ENCODE assay signal across 16 mouse cellular contexts in the genomic region with DNA sequence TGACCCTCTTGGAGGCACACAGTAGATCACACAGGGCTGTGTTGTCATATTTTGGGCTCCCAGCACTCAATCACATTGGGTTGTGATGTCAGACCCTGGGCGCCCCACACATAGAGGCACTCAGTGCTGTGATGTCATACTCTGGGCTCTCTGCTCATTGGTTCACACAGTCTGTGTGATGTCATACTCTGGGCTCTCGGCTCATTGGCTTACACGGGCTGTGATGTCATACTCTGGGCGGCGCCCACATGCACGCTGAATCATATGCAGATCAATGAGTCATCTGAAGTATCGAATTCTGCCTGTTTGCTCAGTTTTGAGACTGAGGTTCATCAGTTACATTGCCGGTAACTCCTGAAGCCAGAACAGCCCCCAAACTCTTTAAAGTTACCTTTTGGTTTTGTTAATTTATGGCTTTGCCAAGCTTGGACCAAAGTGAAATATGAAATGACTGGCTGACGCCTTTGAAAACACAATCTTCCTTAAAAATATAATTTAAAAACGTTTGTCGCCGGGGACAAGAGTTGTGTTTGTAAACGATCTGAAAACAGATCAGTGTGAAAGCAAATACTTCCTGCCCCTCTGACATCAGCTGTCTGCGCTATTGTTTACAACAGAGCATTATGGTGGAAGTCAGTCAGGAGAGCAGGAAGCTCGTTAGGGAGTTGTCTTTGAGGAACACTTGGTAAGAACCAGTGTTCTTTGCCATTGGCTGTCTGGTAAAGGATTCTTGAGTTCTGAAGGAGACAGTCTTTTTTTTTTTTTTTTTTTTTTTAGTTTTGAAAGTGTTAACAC. TPM values are rescaled to one million over a fixed set of nuclear protein-coding genes. Genes with fewer than 3 reads are reported as not detected.
A peak's percentile ranks its signal among the peaks of the same experiment; 100 is the strongest.
DNase-seq lines count a peak whose midpoint lies in the region; ATAC-seq and TF ChIP-seq lines count a peak whose summit lies in the region.
"Had no signal": no experiment of that assay in that cellular context is flagged by ENCODE, and none has a peak within 500 bp of the region (broad histone marks: within the 10 kb centered on the region; RNA-seq: fewer than 3 reads in every experiment).

No protein-coding gene starts in this region.

- no peak overlapping the region for H3K9ac ChIP-seq in heart, embryonic 14.5 days (ENCODE audit: low read length)
- H3K9ac ChIP-seq in heart, embryonic 11.5 days (ENCODE audit: low read depth, low read length) = no peak overlapping the region
- no peak overlapping the region for H3K9ac ChIP-seq in lung, embryonic 14.5 days

- no peaks in the 10 kb centered on the region for H3K36me3 ChIP-seq in heart, embryonic 14.5 days (ENCODE audit: control insufficient read depth, insufficient read depth, low read length)
- H3K36me3 ChIP-seq in heart, embryonic 11.5 days (ENCODE audit: control insufficient read depth, insufficient read depth, low read length) = no peaks in the 10 kb centered on the region
- no peaks in the 10 kb centered on the region for H3K36me3 ChIP-seq in lung, embryonic 14.5 days (ENCODE audit: insufficient read depth)
- H3K36me3 ChIP-seq: embryonic facial prominence, embryonic 10.5 days had no signal

- no peaks in the 10 kb centered on the region for H3K9me3 ChIP-seq in heart, embryonic 14.5 days (ENCODE audit: control insufficient read depth, low read length)
- no peaks in the 10 kb centered on the region for H3K9me3 ChIP-seq in heart, embryonic 11.5 days (replicated peaks; ENCODE audit: control insufficient read depth, low read length)
- H3K9me3 ChIP-seq in lung, embryonic 14.5 days (ENCODE audit: low read depth, low read length) = no peaks in the 10 kb centered on the region
- H3K9me3 ChIP-seq: embryonic facial prominence, embryonic 10.5 days had no signal

- 79% methylated on average over 15 of the region's 15 CpGs for WGBS in heart, embryonic 14.5 days
- WGBS in heart, embryonic 11.5 days (ENCODE audit: insufficient replicate concordance) = 75% methylated on average over 15 of the region's 15 CpGs
- 68% methylated on average over 15 of the region's 15 CpGs for WGBS in lung, embryonic 14.5 days
- WGBS in lung, adult 2 months = 58% methylated on average over 15 of the region's 15 CpGs

- DNase-seq in lung, embryonic 14.5 days = peak; percentile 35
- DNase-seq in lung, adult 2 months = no peak
- no peak for DNase-seq in right cerebral cortex, postnatal 25 days
- no peak for DNase-seq in right cerebral cortex, postnatal 36 days (ENCODE audit: low spot score in 2 of 2)
- DNase-seq: cerebellum, adult 9-11 months; heart, postnatal 10 days; kidney, postnatal 4 days; midbrain, embryonic 14.5 days; thymus, postnatal 25 days had no signal

- H3K27ac ChIP-seq in heart, embryonic 14.5 days (replicated peaks in 1 of 2; ENCODE audit: control insufficient read depth in 1 of 2, insufficient read depth in 1 of 2, low read depth in 2 of 2, low read length in 2 of 2) = no peak overlapping the region
- H3K27ac ChIP-seq in heart, embryonic 11.5 days (ENCODE audit: low read depth, low read length) = no peak overlapping the region
- no peak overlapping the region for H3K27ac ChIP-seq in lung, embryonic 14.5 days (ENCODE audit: low read depth)
- no peak overlapping the region; the same call in 1 of the 2 replicates for H3K27ac ChIP-seq in brown adipose tissue, adult 24 weeks (replicated peaks; ENCODE audit: low read depth, low read length)
- H3K27ac ChIP-seq: embryonic facial prominence, embryonic 10.5 days had no signal

- H3K4me3 ChIP-seq in heart, embryonic 14.5 days (ENCODE audit: control insufficient read depth in 1 of 2, insufficient read depth in 1 of 2, low read depth in 1 of 2, low read length in 2 of 2) = no peak overlapping the region
- no peak overlapping the region for H3K4me3 ChIP-seq in heart, embryonic 11.5 days (ENCODE audit: low read depth, low read length)
- no peak overlapping the region for H3K4me3 ChIP-seq in lung, embryonic 14.5 days (ENCODE audit: low read depth, low read length)
- H3K4me3 ChIP-seq in lung, adult 2 months (replicated peaks; ENCODE audit: extremely low read depth, low read depth, low read length) = no peak overlapping the region
- 0 out of 2 replicates have a peak overlapping the region, but pooled peaks have one; percentile 14 for H3K4me3 ChIP-seq in brown adipose tissue, adult 24 weeks (ENCODE audit: insufficient read depth, low read depth, low read length)
- H3K4me3 ChIP-seq: embryonic facial prominence, embryonic 10.5 days had no signal

- H3K27me3 ChIP-seq in heart, embryonic 14.5 days (ENCODE audit: control insufficient read depth, insufficient read depth, low read length) = no peaks in the 10 kb centered on the region
- H3K27me3 ChIP-seq in heart, embryonic 11.5 days (ENCODE audit: control insufficient read depth, insufficient read depth, low read length) = no peaks in the 10 kb centered on the region
- no peaks in the 10 kb centered on the region for H3K27me3 ChIP-seq in lung, embryonic 14.5 days (ENCODE audit: insufficient read depth, low read length)

- no peaks in the 10 kb centered on the region for H3K4me1 ChIP-seq in heart, embryonic 14.5 days (ENCODE audit: control insufficient read depth in 2 of 2, insufficient read depth in 2 of 2, low read length in 2 of 2)
- H3K4me1 ChIP-seq in heart, embryonic 11.5 days (ENCODE audit: control insufficient read depth, insufficient read depth, low read length) = no peaks in the 10 kb centered on the region
- H3K4me1 ChIP-seq in lung, embryonic 14.5 days (ENCODE audit: insufficient read depth) = no peaks in the 10 kb centered on the region
- no peaks in the 10 kb centered on the region; the same call in 1 of the 2 replicates for H3K4me1 ChIP-seq in lung, adult 2 months (ENCODE audit: control insufficient read depth, insufficient read depth, low read length)
- H3K4me1 ChIP-seq in brown adipose tissue, adult 24 weeks (ENCODE audit: control insufficient read depth, insufficient read depth, insufficient read length, low read length) = peaks cover 3% of the 10 kb centered on the region; the same call in 1 of the 2 replicates

- TF ChIP-seq POLR2A in lung, adult 2 months (IDR thresholded peaks at IDR 0.05; ENCODE audit: borderline replicate concordance, extremely low read depth, low read depth, low read length) = no peak

- H3K4me2 ChIP-seq in heart, embryonic 14.5 days (ENCODE audit: low read length) = no peak overlapping the region
- no peak overlapping the region for H3K4me2 ChIP-seq in heart, embryonic 11.5 days
- no peak overlapping the region for H3K4me2 ChIP-seq in lung, embryonic 14.5 days

- TF ChIP-seq CTCF in lung, embryonic 14.5 days (IDR thresholded peaks at IDR 0.05; ENCODE audit: low read depth) = no peak
- no peak for TF ChIP-seq CTCF in lung, adult 2 months (IDR thresholded peaks at IDR 0.05; ENCODE audit: insufficient read depth, low read length)

- 0 out of 2 replicates have a peak, but pooled peaks have one; percentile 9 for ATAC-seq in heart, embryonic 14.5 days (ENCODE audit: insufficient number of reproducible peaks, insufficient read depth, low FRiP score, low read depth)
- no peak for ATAC-seq in heart, embryonic 11.5 days (replicated peaks; ENCODE audit: insufficient number of reproducible peaks, low FRiP score, low TSS enrichment)
- no peak for ATAC-seq in lung, embryonic 14.5 days (ENCODE audit: insufficient read depth)
- ATAC-seq in megakaryocyte-erythroid progenitor cell, adult 5-6 weeks (replicated peaks; ENCODE audit: low FRiP score, low TSS enrichment, poor library complexity, severe bottlenecking) = peak; percentile 56; the same call in 1 of the 2 replicates
- ATAC-seq: intestine, embryonic 16.5 days had no signal

RNA-seq across cellular contexts. Expression of a gene that starts 15.0 kb away (rescaled TPM):
- 13.1 TPM in 2 replicates for polyA plus RNA-seq in heart, embryonic 14.5 days (2014; fragmentation: Nextera tagmentation; extraction: Ambion mirVana)
- 11.2 and 12.4 TPM in 2 replicates for polyA plus RNA-seq in heart, embryonic 11.5 days (2014; fragmentation: Nextera tagmentation; extraction: Ambion mirVana)
- polyA plus RNA-seq in lung, embryonic 14.5 days (2014; fragmentation: Nextera tagmentation; extraction: Ambion mirVana) = 44.7 and 49.0 TPM in 2 replicates
- polyA plus RNA-seq in lung, adult 2 months (2012; rRNA removed) = 98.8 and 99.3 TPM in 2 replicates
- polyA plus RNA-seq in brown adipose tissue, adult 24 weeks (2012; ENCODE audit: insufficient read depth, insufficient read length, missing spikeins) = 9.9 and 20.0 TPM in 2 replicates
- total RNA-seq in megakaryocyte-erythroid progenitor cell, adult 5-6 weeks (2014; fragmentation: Nextera tagmentation) = 238 and 240 TPM in 2 replicates
- total RNA-seq in megakaryocyte-erythroid progenitor cell, adult 5-6 weeks (2017) = 148 and 188 TPM in 2 replicates
- polyA plus RNA-seq: C2C12 had no signal

Comparison
In these comparisons a context has a peak if more than half of its experiments do, and no peak if none do; other contexts are left out.
1. ATAC-seq: peak in heart, embryonic 14.5 days (single experiment) and megakaryocyte-erythroid progenitor cell, adult 5-6 weeks (single experiment); none in heart, embryonic 11.5 days (single experiment) and lung, embryonic 14.5 days (single experiment).